Mouse (Mus musculus) embryonic facial prominence, embryonic 13.5 days (tissue): ENCODE measurements around the gene Samhd1. TPM values are rescaled to one million over a fixed set of nuclear protein-coding genes. Genes with fewer than 3 reads are reported as not detected.

ENCODE experiments used
- polyA plus RNA-seq: library from polyadenylated mRNA; unstranded; fragments of >200 nt; fragmentation: Nextera tagmentation; extraction: Ambion mirVana; gene quantifications from 2 replicates; pipeline ENCODE4 v1.2.1, GENCODE M21; 2015

The Samhd1 gene
- polyA plus RNA-seq, 1 experiment from 2014 or later = 22.7 TPM

Other genes starting within 250 kb of the Samhd1 start
- gene Sla2, start 248.1 kb downstream of the Samhd1 start, polyA plus RNA-seq = 0.38 and 0.62 TPM in 2 replicates
- gene Ndrg3, start 143.2 kb downstream of the Samhd1 start, polyA plus RNA-seq = 51.0 and 55.6 TPM in 2 replicates
- gene Dsn1, start 128.1 kb downstream of the Samhd1 start, polyA plus RNA-seq = 39.4 and 40.1 TPM in 2 replicates
- 4.6 and 7.1 TPM in 2 replicates for gene Soga1, start 56.0 kb downstream of the Samhd1 start, polyA plus RNA-seq
- not detected in 2 replicates for gene Tldc2, start 48.2 kb downstream of the Samhd1 start, polyA plus RNA-seq
- gene Rbl1, start 69.3 kb upstream of the Samhd1 start, polyA plus RNA-seq = 23.7 and 26.4 TPM in 2 replicates
- gene Rpn2, start 143.8 kb upstream of the Samhd1 start, polyA plus RNA-seq = 275 and 283 TPM in 2 replicates
- 0.47 and 0.69 TPM in 2 replicates for gene Mroh8, start 144.3 kb upstream of the Samhd1 start, polyA plus RNA-seq
- gene Ghrh, start 212.2 kb upstream of the Samhd1 start, polyA plus RNA-seq = 1.3 TPM in 1 of 2 replicates, not detected in the other
- 80.6 and 90.9 TPM in 2 replicates for gene Manbal, start 232.3 kb upstream of the Samhd1 start, polyA plus RNA-seq